Mouse (Mus musculus) small intestine, adult 2 months (tissue): ENCODE data around the gene Ctdnep1.

ENCODE experiments used
- CTCF ChIP-seq: fragments of 200-500 bp; IDR thresholded peaks from 2 replicates; pipeline ENCODE4 v1.5.1; 2012; ENCODE audit warnings: low read depth, mild to moderate bottlenecking, control low read depth, inconsistent platforms, low read length, moderate library complexity, mixed read lengths; ENCODE audit not compliant: insufficient replicate concordance, insufficient read length; ENCODE audit errors: extremely low read depth
- POLR2A ChIP-seq: fragments of 200-500 bp; IDR thresholded peaks from 2 replicates; pipeline ENCODE4 v1.6.1; 2012; ENCODE audit warnings: low read depth, mild to moderate bottlenecking, control low read depth, inconsistent platforms, low read length, moderate library complexity

GRCm38 (mm10) chr11:70040184-70040583 is 59.2 kb downstream of the Ctdnep1 start:
- TF ChIP-seq CTCF (no peak), POLR2A (no peak)
